Mouse (Mus musculus) hindbrain, embryonic 12.5 days (tissue): ENCODE data around the gene Polg. TPM values are rescaled to one million over a fixed set of nuclear protein-coding genes. Genes with fewer than 3 reads are reported as not detected.

ENCODE experiments used
- ATAC-seq: fragments of 200-750 bp; cut with Nextera tagmentation; 2 replicates; pipeline ENCODE4 v1.8.0; 2017; ENCODE audit warnings: moderate TSS enrichment; ENCODE audit not compliant: low FRiP score
- H3K27ac ChIP-seq: fragments of 300-500 bp; sonication (generic); 2 replicates; pipeline ENCODE4 v1.5.1; 2016; ENCODE audit warnings: mild to moderate bottlenecking
- H3K27me3 ChIP-seq: fragments of 300-500 bp; sonication (generic); 2 replicates; pipeline ENCODE4 v1.6.1; 2016; ENCODE audit warnings: mild to moderate bottlenecking
- H3K36me3 ChIP-seq: fragments of 300-500 bp; sonication (generic); 2 replicates; pipeline ENCODE4 v1.6.1; 2016; ENCODE audit warnings: mild to moderate bottlenecking
- H3K4me1 ChIP-seq: fragments of 300-500 bp; sonication (generic); 2 replicates; pipeline ENCODE4 v1.6.1; 2016
- H3K4me2 ChIP-seq: fragments of 300-500 bp; sonication (generic); replicated peaks from 2 replicates; pipeline ENCODE4 v1.6.1; 2016; ENCODE audit warnings: mild to moderate bottlenecking
- H3K4me3 ChIP-seq: fragments of 300-500 bp; sonication (generic); 2 replicates; pipeline ENCODE4 v1.5.1; 2016; ENCODE audit warnings: mild to moderate bottlenecking
- H3K9ac ChIP-seq: fragments of 300-500 bp; sonication (generic); 2 replicates; pipeline ENCODE4 v1.6.1; 2016; ENCODE audit warnings: mild to moderate bottlenecking, moderate library complexity
- H3K9me3 ChIP-seq: fragments of 300-500 bp; sonication (generic); replicated peaks from 2 replicates; pipeline ENCODE4 v1.6.1; 2016; ENCODE audit warnings: mild to moderate bottlenecking
- WGBS: fragments of 180-500 bp; shearing (Covaris S2); methylation state at CpG from one replicate; pipeline ENCODE4 v1.1.7; 2016; 5-methylcytosine and 5-hydroxymethylcytosine counted together
- polyA plus RNA-seq: library from polyadenylated mRNA; unstranded; fragments of >200 nt; fragmentation: Nextera tagmentation; extraction: Ambion mirVana; gene quantifications from 2 replicates; pipeline ENCODE4 v1.2.1, GENCODE M21; 2016

The Polg gene
- polyA plus RNA-seq, 1 experiment from 2014 or later: 40.1 TPM

DNA sequence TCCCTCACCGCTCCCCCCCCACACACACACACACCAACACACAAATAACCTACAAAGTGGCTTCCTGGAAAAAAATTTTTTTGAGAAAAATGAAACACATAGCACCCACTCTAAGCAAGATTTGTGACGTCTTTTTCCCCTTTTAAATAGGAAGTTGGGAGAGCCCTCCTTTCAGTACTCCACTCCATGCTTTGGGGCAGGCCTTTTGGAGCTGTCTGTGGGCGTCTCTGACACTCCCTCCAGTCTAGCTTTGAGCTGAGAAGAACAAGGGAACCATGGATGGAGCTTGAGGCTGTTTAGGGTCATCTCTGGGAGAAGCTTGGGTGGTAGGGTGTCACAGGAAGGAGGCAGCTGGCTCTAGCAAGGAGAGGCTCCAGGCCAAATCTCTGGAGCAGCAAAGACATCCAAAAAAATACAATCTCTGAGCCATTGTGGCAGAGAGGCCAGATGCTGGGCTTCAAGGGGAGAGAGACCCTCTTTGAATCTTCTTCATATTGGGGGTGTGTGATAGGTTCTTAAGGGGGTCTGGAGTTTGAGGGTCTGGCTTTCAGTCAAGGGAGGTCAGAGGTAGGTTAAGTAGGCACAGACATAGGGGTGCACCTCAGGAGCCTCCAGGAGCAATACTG is 34.6 kb upstream of the Polg start:
- Histone ChIP-seq H3K4me1 (peaks cover 39% of the 10 kb centered on the region), H3K27me3 (peaks cover 92% of the 10 kb centered on the region), H3K36me3 (0 out of 2 replicates have a peak, but pooled peaks cover 3% of the 10 kb centered on the region), H3K9me3 (no peaks in the 10 kb centered on the region), H3K27ac (peak overlapping the region; percentile 98), H3K9ac (peak overlapping the region; percentile 98), H3K4me2 (peak overlapping the region; percentile 84), H3K4me3 (peak overlapping the region; percentile 84)
- WGBS: 1% methylated on average over 3 of the region's 3 CpGs
- ATAC-seq: no peak

DNA sequence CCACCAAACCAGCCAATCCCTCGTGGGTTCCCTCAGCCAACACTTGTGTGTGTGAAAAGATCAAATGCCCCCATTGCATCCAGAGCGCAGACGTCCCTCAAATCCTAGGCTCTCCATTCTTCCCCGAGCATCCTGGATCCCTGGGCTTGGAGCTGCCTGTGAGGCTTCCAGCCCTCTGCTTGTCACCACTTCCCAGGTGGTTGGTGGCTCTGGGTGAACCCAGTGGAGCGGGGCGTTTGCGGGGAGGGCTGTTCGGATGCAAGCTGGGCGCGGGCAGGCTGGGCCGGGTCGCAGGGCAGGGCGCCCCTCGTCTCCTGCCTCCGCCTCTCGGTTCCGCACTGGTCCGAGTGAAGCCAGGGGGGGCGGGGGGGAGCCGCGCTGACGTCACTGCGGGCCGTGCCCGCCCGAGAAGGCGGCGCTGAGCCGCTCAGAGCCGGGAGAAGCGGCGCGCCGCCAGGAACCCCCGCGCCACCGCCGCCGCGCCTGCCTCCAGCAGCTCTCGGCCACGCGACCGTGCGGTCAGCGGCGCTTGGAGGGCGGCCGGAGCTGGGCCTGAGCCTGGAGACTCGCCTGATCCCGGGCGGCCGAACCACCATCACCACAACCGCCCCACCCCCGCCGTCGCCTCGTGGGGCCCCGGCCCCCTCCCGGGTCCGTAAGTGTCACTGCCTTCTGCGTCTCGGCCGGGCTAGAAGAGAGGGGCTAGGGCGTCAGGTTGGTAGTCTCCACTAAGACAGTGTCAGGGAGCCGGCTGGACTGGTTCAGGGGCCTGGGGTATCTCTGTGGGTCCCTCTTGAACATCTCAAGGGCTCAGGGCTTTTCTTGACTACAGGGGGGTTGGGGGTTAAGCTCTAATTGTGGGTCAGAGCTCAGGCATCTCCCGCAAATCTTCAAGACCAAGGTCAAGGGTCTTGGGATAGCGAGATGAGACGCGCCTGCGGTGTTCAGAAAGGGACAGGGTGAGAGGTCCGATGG is 33.7 kb upstream of the Polg start:
- H3K27me3 ChIP-seq: peaks cover 92% of the 10 kb centered on the region
- 0 out of 2 replicates have a peak, but pooled peaks cover 3% of the 10 kb centered on the region for H3K36me3 ChIP-seq
- peak; percentile 72 for ATAC-seq
- no peaks in the 10 kb centered on the region for H3K9me3 ChIP-seq
- H3K9ac ChIP-seq: peak overlapping the region; percentile 98
- H3K27ac ChIP-seq: peak overlapping the region; percentile 98
- H3K4me3 ChIP-seq: peak overlapping the region; percentile 84
- peak overlapping the region; percentile 84 for H3K4me2 ChIP-seq
- WGBS: 2% methylated on average over 53 of the region's 72 CpGs
- peaks cover 41% of the 10 kb centered on the region for H3K4me1 ChIP-seq

- H3K27me3 ChIP-seq: peaks cover 92% of the 10 kb centered on the region
- peak overlapping the region; percentile 98 for H3K27ac ChIP-seq
- peak overlapping the region; percentile 98 for H3K9ac ChIP-seq
- ATAC-seq: peak; percentile 17
- H3K4me3 ChIP-seq: peak overlapping the region; percentile 84
- H3K36me3 ChIP-seq: 0 out of 2 replicates have a peak, but pooled peaks cover 3% of the 10 kb centered on the region
- peak overlapping the region; percentile 84 for H3K4me2 ChIP-seq
- peaks cover 38% of the 10 kb centered on the region for H3K4me1 ChIP-seq
- WGBS: under 1% methylated on average over 35 of the region's 35 CpGs
- H3K9me3 ChIP-seq: no peaks in the 10 kb centered on the region
These were observed 32.9 kb upstream of the Polg start for GRCm38 (mm10) chr7:79498965-79499595.

DNA sequence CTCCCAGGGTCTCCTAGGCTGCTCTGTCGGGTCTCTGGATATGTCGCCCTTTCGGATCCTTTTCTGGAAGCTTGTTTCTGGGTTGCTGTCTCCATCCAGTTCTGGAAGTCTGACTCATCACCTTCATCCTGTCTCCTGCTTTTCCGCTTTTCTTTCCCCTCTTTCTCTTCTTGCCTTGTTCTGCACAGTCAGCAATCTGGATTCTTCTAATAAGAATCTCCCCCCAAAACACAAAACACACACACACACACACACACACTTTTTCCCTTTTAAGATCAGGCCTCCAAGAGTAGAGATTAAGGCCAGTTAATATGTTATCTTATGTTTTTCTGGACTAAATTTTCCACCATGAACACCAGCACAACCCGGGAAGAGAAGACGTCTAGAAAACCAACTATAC is 32.2 kb upstream of the Polg start:
- Histone ChIP-seq H3K4me2 (peak overlapping the region; percentile 84), H3K4me1 (peaks cover 38% of the 10 kb centered on the region), H3K4me3 (0 out of 2 replicates have a peak overlapping the region, but pooled peaks have one; percentile 6), H3K9ac (peak overlapping the region; percentile 62), H3K27me3 (peaks cover 86% of the 10 kb centered on the region), H3K36me3 (0 out of 2 replicates have a peak, but pooled peaks cover 3% of the 10 kb centered on the region), H3K9me3 (no peaks in the 10 kb centered on the region), H3K27ac (peak overlapping the region; percentile 98)
- no peak for ATAC-seq
- WGBS: under 1% methylated on average over 6 of the region's 6 CpGs

DNA sequence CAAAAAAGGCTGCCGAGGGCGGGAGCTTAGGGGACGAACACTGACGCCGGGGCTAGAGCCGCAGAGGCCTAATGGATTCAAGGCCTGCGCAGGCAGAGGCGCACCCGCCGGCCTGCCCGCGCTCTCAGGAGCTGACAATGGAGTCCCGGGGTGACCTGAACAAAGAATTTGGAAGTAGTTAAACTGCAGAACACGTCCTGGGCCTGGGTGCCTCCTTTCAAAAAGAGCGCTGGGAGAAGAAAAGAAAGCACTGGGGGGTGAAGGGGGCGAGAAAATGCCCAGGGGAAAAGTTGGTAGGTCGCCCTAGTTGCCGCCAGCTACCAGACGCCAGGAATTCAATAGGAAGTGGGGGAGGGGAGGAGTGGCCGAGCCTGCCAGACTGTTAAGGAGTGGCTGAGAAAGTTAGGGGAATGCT is 31.5 kb upstream of the Polg start:
- H3K4me3 ChIP-seq: no peak overlapping the region
- peak overlapping the region; percentile 84 for H3K4me2 ChIP-seq
- H3K4me1 ChIP-seq: peaks cover 35% of the 10 kb centered on the region
- 0% methylated on average over 20 of the region's 20 CpGs for WGBS
- H3K9ac ChIP-seq: peak overlapping the region; percentile 62; the same call in 1 of the 2 replicates
- peaks cover 79% of the 10 kb centered on the region for H3K27me3 ChIP-seq
- H3K27ac ChIP-seq: peak overlapping the region; percentile 98
- H3K9me3 ChIP-seq: no peaks in the 10 kb centered on the region
- H3K36me3 ChIP-seq: no peaks in the 10 kb centered on the region
- ATAC-seq: peak; percentile 66

DNA sequence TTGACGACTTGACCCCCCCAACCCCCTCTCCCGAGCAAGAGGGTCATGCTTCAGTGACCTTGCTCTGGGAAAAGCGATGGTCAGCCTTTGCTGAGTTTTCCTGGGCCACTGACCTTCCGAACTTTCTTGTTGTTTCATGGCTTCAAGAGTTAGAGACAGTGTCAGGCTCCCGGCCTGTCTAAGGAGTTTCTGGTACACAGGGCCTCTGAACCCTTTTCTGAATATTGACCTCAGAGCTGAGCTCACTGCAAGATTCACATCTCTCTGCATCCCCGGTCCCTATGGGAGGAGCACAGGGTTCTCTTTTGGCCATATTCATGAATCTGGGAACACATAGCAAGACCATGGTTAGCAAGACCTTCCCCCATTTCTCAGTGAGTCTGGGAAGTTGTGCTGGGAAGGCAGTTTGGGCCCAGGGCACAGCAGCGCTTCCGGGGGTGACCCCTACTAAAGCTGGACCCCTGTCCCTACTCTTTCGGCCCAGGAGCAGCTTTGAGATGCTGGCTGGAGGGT is 30.7 kb upstream of the Polg start:
- Histone ChIP-seq H3K27me3 (peaks cover 73% of the 10 kb centered on the region), H3K9ac (peak overlapping the region; percentile 62), H3K4me3 (peak overlapping the region; percentile 26), H3K4me2 (peak overlapping the region; percentile 84), H3K4me1 (peaks cover 32% of the 10 kb centered on the region), H3K36me3 (no peaks in the 10 kb centered on the region), H3K27ac (peak overlapping the region; percentile 98), H3K9me3 (no peaks in the 10 kb centered on the region)
- 3% methylated on average over 9 of the region's 9 CpGs for WGBS
- no peak for ATAC-seq

GRCm38 (mm10) chr7:79495988-79496815 is 30.0 kb upstream of the Polg start:
- peaks cover 32% of the 10 kb centered on the region for H3K4me1 ChIP-seq
- ATAC-seq: peak; percentile 46
- no peaks in the 10 kb centered on the region for H3K9me3 ChIP-seq
- H3K4me2 ChIP-seq: peak overlapping the region; percentile 84
- no peaks in the 10 kb centered on the region for H3K36me3 ChIP-seq
- peak overlapping the region; percentile 98 for H3K27ac ChIP-seq
- 1% methylated on average over 38 of the region's 38 CpGs for WGBS
- H3K27me3 ChIP-seq: peaks cover 67% of the 10 kb centered on the region
- H3K9ac ChIP-seq: peak overlapping the region; percentile 62
- H3K4me3 ChIP-seq: peak overlapping the region; percentile 26

DNA sequence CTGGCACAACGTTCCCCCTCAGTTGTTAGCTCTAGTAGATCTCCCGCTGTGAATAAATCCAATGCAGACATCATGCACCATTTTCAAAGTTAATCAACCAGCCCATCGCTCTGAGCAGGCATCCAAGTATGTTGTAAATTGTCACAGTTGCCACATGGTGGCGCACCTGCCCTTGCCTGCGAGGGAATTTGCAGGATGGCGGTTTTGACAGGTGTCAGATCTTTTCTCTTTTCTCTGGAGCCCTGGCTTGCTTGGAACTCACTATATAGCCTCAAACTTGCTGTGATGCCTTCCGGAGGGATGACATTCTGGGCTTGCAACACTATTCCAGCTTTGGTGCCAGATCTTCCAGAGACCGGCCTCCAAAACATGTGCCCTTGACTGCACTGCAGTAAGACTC is 27.8 kb upstream of the Polg start:
- Histone ChIP-seq H3K9me3 (no peaks in the 10 kb centered on the region), H3K36me3 (no peaks in the 10 kb centered on the region), H3K27me3 (peaks cover 45% of the 10 kb centered on the region), H3K4me1 (peaks cover 23% of the 10 kb centered on the region), H3K27ac (no peak overlapping the region; the same call in 1 of the 2 replicates), H3K9ac (no peak overlapping the region), H3K4me3 (no peak overlapping the region), H3K4me2 (no peak overlapping the region)
- ATAC-seq: no peak
- 10% methylated on average over 8 of the region's 8 CpGs for WGBS

GRCm38 (mm10) chr7:79486528-79486927 is 20.4 kb upstream of the Polg start:
- Histone ChIP-seq H3K27me3 (peaks cover 4% of the 10 kb centered on the region; the same call in 1 of the 2 replicates), H3K9me3 (no peaks in the 10 kb centered on the region), H3K4me3 (no peak overlapping the region), H3K9ac (no peak overlapping the region), H3K27ac (no peak overlapping the region), H3K4me1 (no peaks in the 10 kb centered on the region), H3K4me2 (no peak overlapping the region), H3K36me3 (no peaks in the 10 kb centered on the region)
- no peak for ATAC-seq
- 59% methylated on average over 10 of the region's 10 CpGs for whole genome bisulfite sequencing

GRCm38 (mm10) chr7:79474831-79475399 is 8.8 kb upstream of the Polg start:
- WGBS: 79% methylated on average over 5 of the region's 5 CpGs
- Histone ChIP-seq H3K36me3 (no peaks in the 10 kb centered on the region), H3K4me1 (0 out of 2 replicates have a peak, but pooled peaks cover 2% of the 10 kb centered on the region), H3K9ac (no peak overlapping the region), H3K4me3 (no peak overlapping the region), H3K27ac (no peak overlapping the region), H3K27me3 (no peaks in the 10 kb centered on the region), H3K4me2 (no peak overlapping the region), H3K9me3 (no peaks in the 10 kb centered on the region)
- no peak for ATAC-seq
